Mouse (Mus musculus): Measurements from ENCODE around the gene Flvcr1.

DNA sequence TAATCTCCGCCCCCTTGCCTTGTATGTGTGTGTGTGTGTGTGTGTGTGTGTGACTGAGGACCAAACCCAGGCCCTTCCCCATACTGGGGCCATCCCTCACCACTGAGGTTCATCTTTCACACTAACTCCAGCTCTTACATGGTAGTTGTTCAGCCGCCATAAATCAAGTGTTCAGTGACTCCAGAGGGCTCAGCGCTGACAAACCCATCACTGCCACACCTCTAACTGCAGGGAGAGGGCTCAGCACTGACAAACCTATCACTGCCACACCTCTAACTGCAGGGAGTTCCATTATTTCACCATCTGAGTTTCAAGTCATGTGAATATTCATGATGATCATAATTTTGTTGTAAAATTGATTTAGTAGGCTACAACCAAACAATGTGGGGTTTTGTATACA is 27.6 kb upstream of the Flvcr1 start:
- TF ChIP-seq POLR2A (IDR thresholded peaks at IDR 0.05; ENCODE audit: insufficient read depth, low read depth, low read length) (no peak), CTCF (IDR thresholded peaks at IDR 0.05) (no peak), EP300 (IDR thresholded peaks at IDR 0.05; ENCODE audit: insufficient read depth, low read depth, low read length) (no peak)
